Mouse (Mus musculus): ENCODE measurements at regions not wholly inside any gene's neighbourhood (a gene's known extent, or its start where the extent isn't known, plus 50 kb on each side); places are given as distances from the start of the nearest gene placed in this dataset.

DNA sequence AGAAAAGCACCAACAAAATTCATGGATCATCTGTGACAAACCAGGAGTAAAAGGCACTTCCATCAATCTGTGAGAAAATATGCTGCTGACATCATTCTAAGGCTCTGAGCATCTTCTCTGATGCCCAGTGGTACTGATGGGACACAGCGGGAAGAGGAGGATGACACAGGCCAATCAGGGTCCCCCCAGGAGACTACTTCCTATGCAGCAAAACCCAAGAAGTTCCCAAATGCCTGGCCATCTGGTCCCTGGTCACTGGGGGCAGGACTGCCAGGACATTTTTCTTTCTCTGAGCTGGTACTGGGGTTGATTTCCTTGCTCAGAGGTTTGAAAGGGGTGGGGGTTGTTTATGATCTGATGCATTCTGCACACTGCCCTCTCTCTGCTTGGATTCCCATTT lies 158.4 kb downstream of the Gm19410 start:
- TF ChIP-seq GATA1 (IDR thresholded peaks at IDR 0.05; ENCODE audit: borderline replicate concordance, low read length), result no peak
- no peak for TF ChIP-seq FLI1 (IDR thresholded peaks at IDR 0.05; ENCODE audit: low read length)
